Mouse (Mus musculus) stomach, postnatal 0 days (tissue): ENCODE data around the gene Ubxn6.

Experiments used
- CTCF ChIP-seq: IDR thresholded peaks from 2 replicates; pipeline ENCODE4 v1.5.1; 2016; ENCODE audit warnings: antibody characterized with exemption, low read depth, mild to moderate bottlenecking, moderate library complexity
- EP300 ChIP-seq: optimal IDR thresholded peaks from 2 replicates; pipeline ENCODE3; 2016; ENCODE audit warnings: antibody characterized with exemption

GRCm38 (mm10) chr17:56057381-56058120 lies 17.3 kb downstream of the Ubxn6 start:
- peak; percentile 41 for TF ChIP-seq CTCF
- no peak for TF ChIP-seq EP300
